Mouse (Mus musculus): ENCODE data around the gene Rps6ka6.

DNA sequence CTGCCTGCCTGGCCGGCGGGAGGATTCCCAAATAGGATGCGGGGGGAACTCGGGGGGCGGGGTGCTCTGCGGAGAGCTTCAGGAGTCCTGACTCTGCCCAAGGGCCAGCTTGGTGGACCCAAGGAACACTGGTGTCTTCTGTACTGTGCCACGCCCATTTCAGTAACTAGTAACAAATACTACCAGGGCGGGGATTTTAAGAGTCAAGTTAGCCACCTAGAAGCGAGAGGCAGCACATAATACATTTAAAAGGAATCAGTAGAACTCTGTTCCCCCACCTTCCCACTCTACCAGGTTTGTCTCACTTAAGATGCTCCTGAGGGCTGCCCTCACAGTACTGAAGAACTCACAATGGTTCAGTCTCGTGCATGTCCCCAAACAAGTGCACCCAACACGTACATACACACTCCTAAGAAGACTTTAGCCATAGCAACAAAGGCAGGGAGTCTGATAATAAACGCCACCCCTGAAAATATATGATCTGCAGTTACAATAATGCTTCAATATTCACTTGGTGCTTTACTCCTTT, 74.1 kb downstream of the Rps6ka6 start:
- TF ChIP-seq POLR2A (IDR thresholded peaks at IDR 0.05; ENCODE audit: borderline replicate concordance, insufficient read depth, low read length) (no peak), CTCF (IDR thresholded peaks at IDR 0.05; ENCODE audit: borderline replicate concordance, insufficient read depth, low read depth, low read length) (no peak)
